Mouse (Mus musculus) kidney, postnatal 0 days (tissue): ENCODE measurements around the gene Stx19. TPM values are rescaled to one million over a fixed set of nuclear protein-coding genes. Genes with fewer than 3 reads are reported as not detected.

Experiments used
- ATAC-seq: fragments of 200-750 bp; cut with Nextera tagmentation; replicated peaks from 2 replicates; pipeline ENCODE4 v1.8.0; 2017; ENCODE audit warnings: low read depth, moderate number of reproducible peaks, moderate TSS enrichment, moderate library complexity; ENCODE audit not compliant: low FRiP score
- DNase-seq: peaks from one replicate; pipeline ENCODE4 v3.0.0-alpha.2; 2016; ENCODE audit warnings: low spot score
- H3K27ac ChIP-seq: fragments of 300-500 bp; sonication (generic); 2 replicates; pipeline ENCODE4 v1.5.1; 2014; ENCODE audit warnings: mild to moderate bottlenecking
- H3K27me3 ChIP-seq: fragments of 300-500 bp; sonication (generic); 2 replicates; pipeline ENCODE4 v1.6.1; 2014; ENCODE audit warnings: low read length, mixed read lengths; ENCODE audit not compliant: insufficient read depth
- H3K36me3 ChIP-seq: fragments of 300-500 bp; sonication (generic); 2 replicates; pipeline ENCODE4 v1.6.1; 2014; ENCODE audit warnings: low read length, mixed read lengths; ENCODE audit not compliant: insufficient read depth
- H3K4me1 ChIP-seq: fragments of 300-500 bp; sonication (generic); replicated peaks from 2 replicates; pipeline ENCODE4 v1.6.1; 2014; ENCODE audit warnings: antibody characterized with exemption, low read length, mixed read lengths; ENCODE audit not compliant: insufficient read depth
- H3K4me2 ChIP-seq: fragments of 300-500 bp; sonication (generic); 2 replicates; pipeline ENCODE4 v1.6.1; 2014; ENCODE audit warnings: mild to moderate bottlenecking, low read length, moderate library complexity, mixed read lengths
- H3K4me3 ChIP-seq: fragments of 300-500 bp; sonication (generic); replicated peaks from 2 replicates; pipeline ENCODE4 v1.5.1; 2014; ENCODE audit warnings: low read depth, low read length
- H3K9ac ChIP-seq: fragments of 300-500 bp; sonication (generic); 2 replicates; pipeline ENCODE4 v1.6.1; 2014; ENCODE audit warnings: low read depth, low read length
- H3K9me3 ChIP-seq: fragments of 300-500 bp; sonication (generic); replicated peaks from 2 replicates; pipeline ENCODE4 v1.6.1; 2016; ENCODE audit warnings: low read length, inconsistent platforms, mixed read lengths
- CTCF ChIP-seq: IDR thresholded peaks from 2 replicates; pipeline ENCODE4 v1.5.1; 2016; ENCODE audit warnings: antibody characterized with exemption, low read depth, mild to moderate bottlenecking, moderate library complexity
- WGBS: fragments of 180-500 bp; shearing (Covaris S2); extraction: QIAGEN DNeasy Blood & Tissue Kit; methylation state at CpG from one replicate; pipeline ENCODE4 v1.1.7; 2014; 5-methylcytosine and 5-hydroxymethylcytosine counted together
- polyA plus RNA-seq: library from polyadenylated mRNA; unstranded; fragments of >200 nt; fragmentation: Nextera tagmentation; extraction: Ambion mirVana; gene quantifications from 2 replicates; pipeline ENCODE4 v1.2.1, GENCODE M21; 2015

Stx19 gene
- polyA plus RNA-seq, 1 experiment from 2014 or later, result 0.16 TPM

DNA sequence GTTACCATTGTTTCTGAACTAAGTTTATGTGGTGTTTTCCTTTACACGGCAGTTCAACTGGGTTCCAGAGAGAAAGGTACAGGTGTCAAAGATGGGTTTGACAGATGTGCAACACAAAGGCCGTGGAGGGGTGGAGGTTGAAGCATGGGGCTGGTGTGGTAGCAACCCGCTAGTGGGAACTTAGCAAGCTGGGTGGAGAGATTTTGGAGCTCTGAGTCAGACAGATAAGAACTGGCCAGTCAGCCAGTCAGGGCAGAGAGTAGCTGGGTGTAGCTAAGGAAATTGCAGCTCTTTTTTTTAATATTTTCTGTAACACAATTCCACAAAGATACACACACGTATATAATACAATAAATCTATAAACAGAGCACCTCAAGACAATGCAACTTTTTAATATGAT is 3.6 kb upstream of the Stx19 start:
- Histone ChIP-seq H3K9me3 (no peaks in the 10 kb centered on the region), H3K4me2 (no peak overlapping the region), H3K9ac (no peak overlapping the region), H3K27me3 (no peaks in the 10 kb centered on the region), H3K27ac (no peak overlapping the region), H3K36me3 (no peaks in the 10 kb centered on the region), H3K4me1 (no peaks in the 10 kb centered on the region), H3K4me3 (no peak overlapping the region)
- no peak for TF ChIP-seq CTCF
- WGBS, result 85% methylated on average over 4 of the region's 4 CpGs
- no peak for ATAC-seq
- no peak for DNase-seq

- ATAC-seq (no peak), DNase-seq (no peak)
- no peaks in the 10 kb centered on the region for H3K36me3 ChIP-seq
- H3K9ac ChIP-seq, result no peak overlapping the region
- no peak overlapping the region for H3K4me3 ChIP-seq
- no peaks in the 10 kb centered on the region for H3K4me1 ChIP-seq
- H3K4me2 ChIP-seq, result no peak overlapping the region
- no peaks in the 10 kb centered on the region for H3K9me3 ChIP-seq
- no peak overlapping the region for H3K27ac ChIP-seq
- 89% methylated on average over 5 of the region's 5 CpGs for WGBS
- TF ChIP-seq CTCF, result no peak
- no peaks in the 10 kb centered on the region for H3K27me3 ChIP-seq
Observed at GRCm38 (mm10) chr16:62813790-62814189, 686 bp upstream of the Stx19 start.

DNA sequence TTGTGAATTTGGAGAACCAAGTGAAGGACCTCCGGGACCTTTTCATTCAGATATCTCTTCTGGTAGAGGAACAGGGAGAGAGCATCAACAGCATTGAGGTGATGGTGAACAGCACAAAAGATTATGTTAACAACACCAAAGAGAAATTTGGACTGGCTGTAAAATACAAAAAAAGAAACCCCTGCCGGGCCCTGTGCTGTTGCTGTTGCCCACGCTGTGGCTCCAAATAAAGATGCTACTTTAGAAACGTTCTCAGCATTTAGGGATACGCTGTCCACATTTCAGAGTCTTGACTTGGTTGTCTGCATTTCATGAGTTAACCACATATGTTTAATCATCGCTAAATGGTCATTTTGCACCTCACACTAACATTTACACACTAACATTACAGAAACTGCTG is 8.0 kb downstream of the Stx19 start:
- H3K4me3 ChIP-seq, result no peak overlapping the region
- H3K4me2 ChIP-seq, result no peak overlapping the region
- no peaks in the 10 kb centered on the region for H3K4me1 ChIP-seq
- no peak overlapping the region for H3K27ac ChIP-seq
- no peak for TF ChIP-seq CTCF
- no peaks in the 10 kb centered on the region for H3K9me3 ChIP-seq
- ATAC-seq, result no peak
- DNase-seq, result no peak
- no peaks in the 10 kb centered on the region for H3K27me3 ChIP-seq
- H3K36me3 ChIP-seq, result no peaks in the 10 kb centered on the region
- no peak overlapping the region for H3K9ac ChIP-seq
- 91% methylated on average over 6 of the region's 6 CpGs for WGBS

DNA sequence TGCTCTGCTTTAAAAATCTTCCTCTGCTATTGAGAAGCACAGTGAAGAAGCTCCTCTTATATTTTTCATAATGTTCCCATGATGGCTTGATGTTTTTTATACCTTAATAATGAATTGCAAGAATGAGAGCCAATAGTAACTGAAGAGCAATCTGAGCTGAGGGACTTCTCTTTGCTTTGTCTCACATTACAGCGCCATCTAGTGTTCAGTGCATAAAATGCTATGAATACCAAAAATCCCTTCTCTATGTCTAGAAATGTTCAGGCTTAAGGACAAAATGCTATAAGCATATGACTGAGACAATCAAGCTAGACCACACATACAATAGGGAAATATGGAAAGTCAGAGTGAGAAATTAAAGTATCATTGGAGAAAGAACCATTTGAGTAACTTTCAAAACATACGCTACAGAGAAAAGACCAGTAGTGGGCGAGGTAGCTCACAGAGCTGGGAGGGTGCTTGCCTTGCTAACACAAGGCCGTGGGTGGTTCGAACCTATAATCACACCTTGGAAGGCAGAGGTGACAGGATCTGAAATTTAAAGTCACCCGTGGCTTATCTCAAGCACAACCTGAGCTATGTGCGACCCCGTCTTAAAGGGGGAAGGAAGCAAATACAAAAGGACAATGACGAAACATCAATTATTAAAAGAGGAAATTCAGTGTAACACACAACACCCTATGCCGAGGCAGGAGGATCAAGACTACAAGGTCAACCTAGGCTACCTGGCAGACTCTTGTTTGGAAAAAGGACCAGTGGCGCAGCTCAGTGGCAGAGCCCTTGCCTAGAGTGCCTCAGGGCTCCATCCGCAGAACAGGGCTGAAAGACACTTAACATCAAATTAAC is 11.9 kb downstream of the Stx19 start:
- H3K9ac ChIP-seq, result no peak overlapping the region
- no peaks in the 10 kb centered on the region for H3K4me1 ChIP-seq
- 75% methylated on average over 12 of the region's 12 CpGs for WGBS
- ATAC-seq (no peak), DNase-seq (peak; percentile 81)
- no peak overlapping the region for H3K27ac ChIP-seq
- no peak overlapping the region for H3K4me3 ChIP-seq
- TF ChIP-seq CTCF, result peak; percentile 88
- H3K27me3 ChIP-seq, result no peaks in the 10 kb centered on the region
- H3K9me3 ChIP-seq, result no peaks in the 10 kb centered on the region
- no peaks in the 10 kb centered on the region for H3K36me3 ChIP-seq
- H3K4me2 ChIP-seq, result no peak overlapping the region

DNA sequence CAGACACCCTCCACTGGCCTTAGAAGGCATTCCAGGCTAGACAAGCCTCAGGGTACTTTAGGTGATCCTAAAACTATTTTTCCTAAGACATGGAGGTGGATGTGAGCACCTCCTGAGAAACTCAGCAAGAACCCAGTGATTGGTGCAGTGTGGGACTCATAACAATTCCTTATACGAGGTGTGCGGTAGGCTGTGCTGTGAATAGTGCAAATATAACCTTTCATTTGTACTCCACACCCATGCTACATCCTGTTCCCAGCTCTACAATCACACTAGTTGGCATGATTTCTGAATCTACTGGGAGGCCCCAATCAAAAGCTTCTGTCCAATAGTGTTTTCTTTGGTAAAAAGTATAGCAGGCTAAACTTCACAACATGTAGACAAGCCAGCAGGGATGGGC is 17.6 kb downstream of the Stx19 start:
- Histone ChIP-seq H3K9ac (no peak overlapping the region), H3K27me3 (no peaks in the 10 kb centered on the region), H3K4me3 (no peak overlapping the region), H3K9me3 (no peaks in the 10 kb centered on the region), H3K4me2 (no peak overlapping the region), H3K27ac (no peak overlapping the region), H3K4me1 (no peaks in the 10 kb centered on the region), H3K36me3 (no peaks in the 10 kb centered on the region)
- ATAC-seq, result no peak
- no peak for TF ChIP-seq CTCF
- DNase-seq, result no peak
- WGBS, result 81% methylated on average over 2 of the region's 2 CpGs

DNA sequence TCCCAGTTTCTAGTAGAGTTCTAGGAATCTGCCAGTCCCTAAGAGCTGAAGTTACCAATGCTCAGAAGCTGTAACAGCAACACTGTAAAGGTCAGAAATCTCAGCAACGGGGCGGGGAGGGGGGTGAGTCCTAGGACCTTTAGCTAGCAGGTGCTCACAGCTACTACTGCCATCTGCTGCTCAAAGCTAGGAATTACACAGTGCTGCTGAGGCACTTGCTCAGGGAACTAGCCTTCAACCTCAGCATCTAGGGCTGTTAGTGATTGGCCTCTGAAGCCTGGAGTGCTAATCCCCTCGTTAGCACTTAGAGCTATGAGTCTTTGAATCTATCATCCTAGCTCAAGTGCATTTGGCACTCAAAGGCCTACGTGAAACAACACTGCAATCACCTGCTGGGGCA is 18.0 kb downstream of the Stx19 start:
- no peak overlapping the region for H3K27ac ChIP-seq
- no peaks in the 10 kb centered on the region for H3K36me3 ChIP-seq
- DNase-seq (peak; percentile 64), ATAC-seq (peak; percentile 83)
- no peaks in the 10 kb centered on the region for H3K27me3 ChIP-seq
- H3K9ac ChIP-seq, result no peak overlapping the region
- H3K4me3 ChIP-seq, result no peak overlapping the region
- no peaks in the 10 kb centered on the region for H3K4me1 ChIP-seq
- no peaks in the 10 kb centered on the region for H3K9me3 ChIP-seq
- 20% methylated on average over 4 of the region's 4 CpGs for WGBS
- peak; percentile 79 for TF ChIP-seq CTCF
- H3K4me2 ChIP-seq, result no peak overlapping the region
